Mouse (Mus musculus) testis, postnatal 10 days (tissue): ENCODE measurements around the gene Dis3l.

ENCODE experiments used
- DNase-seq: peaks from one replicate; pipeline ENCODE4 v3.0.0; 2021; ENCODE audit warnings: low spot score

The Dis3l gene

GRCm38 (mm10) chr9:64341254-64341566 is at the start of gene Dis3l:
Gene Dis3l, minus strand, starts transcription at chr9:64341288.
- no peak for DNase-seq

DNA sequence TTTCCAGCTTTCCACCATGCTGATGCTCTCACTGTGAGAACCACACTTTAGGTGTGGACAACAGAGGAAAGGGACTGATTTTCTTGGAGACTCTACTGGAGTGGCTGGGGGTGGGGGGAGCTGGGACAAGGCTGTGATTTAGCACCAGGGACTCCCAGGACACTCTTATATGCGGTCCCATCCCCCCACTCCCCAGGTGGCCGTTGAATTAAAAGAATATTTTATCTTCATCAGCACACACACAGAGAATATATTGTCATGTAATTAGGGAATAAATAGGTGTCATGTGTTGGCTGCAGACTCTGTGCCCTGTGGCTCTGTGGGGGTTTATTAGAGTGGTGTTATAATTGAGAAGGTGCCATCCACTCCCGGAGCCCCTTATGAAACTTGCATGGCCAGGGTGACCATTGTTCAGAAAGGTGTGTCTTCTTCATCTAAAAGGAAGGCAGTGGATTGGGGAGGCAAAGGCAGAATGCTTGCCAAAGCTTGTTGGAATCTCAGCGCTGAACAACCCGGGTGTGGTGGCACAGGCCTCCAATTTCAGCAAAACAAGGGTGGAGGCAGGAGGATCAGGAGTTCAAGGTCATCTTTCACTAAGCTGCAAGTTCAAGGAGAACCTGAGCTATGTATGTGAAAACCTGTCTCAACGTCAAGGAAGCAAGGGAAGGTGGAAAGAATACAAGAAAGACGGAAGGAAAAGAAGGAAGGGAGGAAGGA is 48.6 kb upstream of the Dis3l start:
- no peak for DNase-seq

DNA sequence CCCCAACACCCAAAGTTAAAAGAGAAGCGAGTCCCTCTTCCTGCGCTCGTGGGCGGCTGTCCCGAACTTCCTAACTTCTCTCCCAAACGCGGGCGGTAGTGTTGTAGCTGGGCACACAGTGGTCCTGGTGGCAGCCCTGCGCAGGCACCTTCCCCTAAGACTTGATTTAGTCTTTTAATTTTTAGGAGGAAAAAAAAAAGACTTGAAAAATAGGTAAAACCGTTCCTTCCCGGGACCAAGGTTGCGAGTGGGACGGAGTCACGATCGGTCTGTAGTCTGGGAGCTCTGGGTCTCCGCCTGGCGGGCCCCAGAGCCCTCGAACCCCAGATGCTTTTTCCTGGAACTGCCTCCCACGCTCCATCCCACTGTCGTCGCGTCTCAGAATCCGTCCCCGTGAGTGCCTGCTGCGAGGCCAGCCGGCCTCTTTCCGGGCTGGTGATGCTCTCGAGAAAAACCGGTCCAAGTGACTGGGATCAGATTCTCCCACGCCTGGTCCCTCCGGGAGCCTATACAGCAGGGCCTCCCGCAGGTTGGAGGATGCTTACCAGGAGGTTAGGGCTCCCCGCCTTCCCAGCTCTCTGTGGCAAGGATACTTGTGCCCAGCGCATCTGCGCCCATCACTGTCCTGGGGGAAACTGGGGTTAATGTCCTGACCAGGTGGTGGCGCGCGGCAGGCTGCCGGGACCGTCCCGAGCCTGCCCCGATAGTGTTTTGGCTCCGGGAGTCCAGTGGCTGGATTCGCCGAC is 45.6 kb upstream of the Dis3l start:
- DNase-seq: no peak

DNA sequence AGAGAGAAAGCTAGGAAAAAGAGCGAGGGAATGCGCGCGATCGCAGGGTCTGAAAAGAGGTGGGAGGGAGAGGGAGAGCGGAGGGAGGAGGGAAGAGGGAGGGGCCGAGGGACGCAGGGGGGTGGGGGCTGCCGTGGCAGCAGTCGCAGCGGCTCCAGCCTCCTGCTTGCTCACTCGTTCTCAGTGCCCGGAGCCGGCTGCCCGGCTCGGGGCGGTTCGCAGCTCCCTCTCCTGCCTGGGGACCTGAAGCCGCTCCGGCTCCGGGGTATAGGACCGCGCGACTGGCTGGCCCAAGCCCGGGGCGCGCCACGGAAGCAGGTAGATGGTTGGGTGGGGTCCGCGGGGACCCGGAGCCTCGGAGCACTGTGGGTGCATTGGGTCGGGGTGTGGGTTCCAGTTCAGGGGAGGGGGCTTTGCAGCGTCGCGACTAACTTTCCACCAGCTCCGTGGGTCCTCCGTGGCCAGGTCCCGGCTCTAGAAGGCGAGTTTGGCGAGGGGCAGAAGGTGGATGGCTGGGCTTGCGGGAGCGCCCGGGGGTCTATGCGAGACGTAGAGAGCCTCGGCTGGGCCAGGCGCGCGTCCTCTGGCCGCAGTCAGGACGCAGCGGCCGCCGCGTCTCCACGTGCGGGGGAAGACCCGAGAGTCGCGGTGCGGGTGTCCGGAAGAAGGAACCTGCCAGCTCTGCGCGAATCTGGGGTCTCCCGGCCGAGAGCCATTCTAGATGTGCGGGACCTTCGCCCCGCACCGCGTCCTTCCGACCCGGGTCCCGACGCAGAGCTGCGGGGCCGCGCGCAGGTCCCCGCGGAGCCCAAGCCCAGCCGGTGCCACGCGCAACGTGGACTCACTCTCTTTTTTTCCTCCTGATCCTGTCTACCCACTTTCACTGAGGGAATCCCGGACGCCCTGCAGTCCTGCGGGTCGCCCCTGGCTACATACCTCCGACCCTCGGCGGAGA is 44.7 kb upstream of the Dis3l start, which contains the start of gene Megf11:
Gene Megf11, plus strand, starts transcription at position 116 of the 955 bp plus-strand sequence.
- DNase-seq: peak; percentile 50

- no peak for DNase-seq
Measured at GRCm38 (mm10) chr9:64383021-64383788, 42.1 kb upstream of the Dis3l start.

- no peak for DNase-seq
Measured at GRCm38 (mm10) chr9:64376380-64376779, 35.3 kb upstream of the Dis3l start.

DNA sequence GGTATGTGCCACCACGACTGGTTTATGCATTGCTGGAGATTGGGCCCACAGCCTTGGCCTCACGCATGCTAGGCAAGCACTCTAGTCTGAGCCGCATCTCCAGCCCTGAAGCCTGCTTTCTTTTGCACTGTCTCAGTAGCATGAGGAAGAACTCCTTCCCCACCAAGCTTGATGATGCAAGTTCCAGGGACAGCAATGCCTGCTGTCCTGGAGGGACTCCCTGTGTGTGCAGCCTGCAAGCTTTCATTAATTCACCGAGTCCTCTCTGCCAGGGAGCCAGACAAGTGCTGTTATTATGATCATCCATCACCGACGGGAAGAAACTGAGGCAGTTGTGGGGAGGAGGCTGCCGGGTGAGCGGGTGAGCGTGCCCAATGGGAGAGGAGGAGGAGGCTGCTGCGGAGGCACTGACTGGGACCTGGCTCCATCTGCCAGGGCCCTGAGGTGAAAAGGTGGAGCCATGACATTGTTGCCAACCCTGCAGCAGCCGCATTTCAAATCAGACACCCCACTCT is 30.3 kb upstream of the Dis3l start:
- DNase-seq: no peak

- DNase-seq: no peak
Measured at GRCm38 (mm10) chr9:64369871-64370270, 28.8 kb upstream of the Dis3l start.

DNA sequence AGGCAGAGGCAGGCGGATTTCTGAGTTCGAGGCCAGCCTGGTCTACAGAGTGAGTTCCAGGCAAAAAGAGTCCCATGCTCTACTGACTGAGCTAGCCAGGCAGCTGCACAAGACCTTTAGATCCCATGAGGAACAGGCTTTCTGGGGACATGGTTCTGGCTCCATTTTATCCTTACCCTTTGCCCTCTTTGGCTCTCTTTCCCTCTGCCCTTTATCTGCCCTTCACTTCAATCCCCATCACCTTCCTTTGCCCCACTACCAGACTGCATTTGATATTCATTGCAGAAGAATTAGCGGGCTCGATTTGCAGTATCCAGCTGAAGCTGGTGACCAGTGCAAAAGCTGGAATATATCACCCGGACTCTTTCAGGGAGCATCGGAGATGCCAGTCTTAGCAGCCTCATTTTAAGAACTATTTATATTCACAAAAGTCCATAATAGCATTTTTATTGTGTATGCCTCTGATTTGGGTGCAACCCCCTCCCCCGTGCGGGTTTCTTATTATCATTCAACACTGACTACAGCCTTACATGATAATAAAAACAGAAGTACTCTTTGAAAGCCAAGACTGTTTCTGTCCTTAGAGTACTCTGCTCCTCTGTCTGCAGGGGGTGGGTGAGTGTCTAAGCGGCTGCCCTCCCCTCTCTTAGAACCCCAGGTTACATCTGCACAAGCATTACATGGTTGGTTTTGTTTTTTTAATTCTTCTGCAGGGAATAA is 20.3 kb upstream of the Dis3l start:
- no peak for DNase-seq

- no peak for DNase-seq
Measured at GRCm38 (mm10) chr9:64355627-64356026, 14.5 kb upstream of the Dis3l start.

- no peak for DNase-seq
Measured at GRCm38 (mm10) chr9:64351191-64351590, 10.1 kb upstream of the Dis3l start.

DNA sequence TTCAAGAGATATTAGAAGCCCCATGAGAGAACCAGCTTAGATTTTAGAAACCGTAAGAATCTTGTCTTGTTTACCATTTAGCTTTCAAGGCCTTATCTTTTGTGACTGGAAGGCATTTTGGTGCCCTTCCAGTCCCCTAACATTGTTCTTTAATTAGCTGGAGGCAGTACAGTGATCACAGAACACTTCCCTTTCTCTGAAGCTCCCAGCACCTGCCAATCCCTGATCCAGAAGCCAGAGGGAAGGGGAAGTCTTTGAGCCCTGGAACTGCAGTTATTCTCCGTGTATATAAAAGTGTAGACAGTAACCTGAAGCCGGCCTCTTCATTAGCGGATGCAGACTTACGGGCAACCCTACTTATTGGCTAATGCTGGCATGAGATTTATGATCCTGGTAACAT is 8.4 kb upstream of the Dis3l start:
- no peak for DNase-seq

- DNase-seq: no peak
Measured at GRCm38 (mm10) chr9:64347377-64347776, 6.3 kb upstream of the Dis3l start.

DNA sequence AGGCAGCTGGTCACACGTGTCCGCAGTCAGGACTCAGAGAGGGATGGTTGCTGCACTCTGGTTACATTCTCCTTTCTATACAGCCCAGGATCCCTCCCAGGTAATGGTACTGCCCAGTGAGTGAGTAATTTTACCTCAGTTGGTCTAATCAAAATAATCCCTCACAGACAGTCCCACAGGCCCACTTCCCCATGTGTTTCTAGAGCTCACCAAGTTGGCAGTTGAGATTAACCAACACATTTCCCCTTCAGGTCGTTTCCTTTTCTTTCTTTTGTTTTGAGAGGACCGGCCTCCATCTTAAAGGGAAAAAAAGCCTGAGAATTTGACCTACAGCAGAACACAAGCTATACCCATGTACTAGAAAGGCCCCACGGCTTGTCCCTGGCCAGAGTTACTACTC is 4.8 kb upstream of the Dis3l start:
- no peak for DNase-seq

- no peak for DNase-seq
Measured at GRCm38 (mm10) chr9:64343656-64344055, 2.6 kb upstream of the Dis3l start.

- DNase-seq: no peak
Measured at GRCm38 (mm10) chr9:64341671-64342070, 583 bp upstream of the Dis3l start.

GRCm38 (mm10) chr9:64340351-64341253 is 486 bp downstream of the Dis3l start:
- peak; percentile 84 for DNase-seq

GRCm38 (mm10) chr9:64339361-64339760 is 1.7 kb downstream of the Dis3l start:
- DNase-seq: no peak

- no peak for DNase-seq
Measured at GRCm38 (mm10) chr9:64335825-64336224, 5.3 kb downstream of the Dis3l start.

- DNase-seq: no peak
Measured at GRCm38 (mm10) chr9:64323976-64324375, 17.1 kb downstream of the Dis3l start.
